Mouse (Mus musculus) lung, embryonic 16.5 days (tissue): ENCODE measurements around the gene Tmigd1. TPM values are rescaled to one million over a fixed set of nuclear protein-coding genes. Genes with fewer than 3 reads are reported as not detected.

Experiments
- ATAC-seq: fragments of 200-750 bp; cut with Nextera tagmentation; 2 replicates; pipeline ENCODE4 v1.8.0; 2017; ENCODE audit warnings: low read depth, mild to moderate bottlenecking, moderate library complexity
- H3K27ac ChIP-seq: fragments of 300-500 bp; sonication (generic); 2 replicates; pipeline ENCODE4 v1.5.1; 2014; ENCODE audit warnings: mild to moderate bottlenecking, control low read depth, low read length
- H3K27me3 ChIP-seq: fragments of 300-500 bp; sonication (generic); 2 replicates; pipeline ENCODE4 v1.6.1; 2014; ENCODE audit warnings: low read depth, low read length, mixed read lengths; ENCODE audit not compliant: control insufficient read depth, insufficient read depth
- H3K36me3 ChIP-seq: fragments of 300-500 bp; sonication (generic); 2 replicates; pipeline ENCODE4 v1.6.1; 2014; ENCODE audit warnings: low read length; ENCODE audit not compliant: control insufficient read depth, insufficient read depth
- H3K4me1 ChIP-seq: fragments of 300-500 bp; sonication (generic); replicated peaks from 2 replicates; pipeline ENCODE4 v1.6.1; 2014; ENCODE audit warnings: low read length, mixed read lengths; ENCODE audit not compliant: control insufficient read depth, insufficient read depth
- H3K4me2 ChIP-seq: fragments of 300-500 bp; sonication (generic); 2 replicates; pipeline ENCODE4 v1.6.1; 2014; ENCODE audit warnings: low read depth, low read length, control low read depth
- H3K4me3 ChIP-seq: fragments of 300-500 bp; sonication (generic); 2 replicates; pipeline ENCODE4 v1.5.1; 2014; ENCODE audit warnings: mild to moderate bottlenecking, low read length, control low read depth
- H3K9ac ChIP-seq: fragments of 300-500 bp; sonication (generic); 2 replicates; pipeline ENCODE4 v1.6.1; 2014; ENCODE audit warnings: low read length, control low read depth
- H3K9me3 ChIP-seq: fragments of 300-500 bp; sonication (generic); 2 replicates; pipeline ENCODE4 v1.6.1; 2016; ENCODE audit warnings: low read length; ENCODE audit not compliant: control insufficient read depth
- WGBS: fragments of 180-500 bp; shearing (Covaris S2); extraction: QIAGEN DNeasy Blood & Tissue Kit; methylation state at CpG from one replicate; pipeline ENCODE4 v1.1.7; 2014; 5-methylcytosine and 5-hydroxymethylcytosine counted together
- polyA plus RNA-seq: library from polyadenylated mRNA; unstranded; fragments of >200 nt; fragmentation: Nextera tagmentation; extraction: Ambion mirVana; gene quantifications from 2 replicates; pipeline ENCODE4 v1.2.1, GENCODE M21; 2015

The Tmigd1 gene
- polyA plus RNA-seq, 1 experiment from 2014 or later, result 0.11 TPM

DNA sequence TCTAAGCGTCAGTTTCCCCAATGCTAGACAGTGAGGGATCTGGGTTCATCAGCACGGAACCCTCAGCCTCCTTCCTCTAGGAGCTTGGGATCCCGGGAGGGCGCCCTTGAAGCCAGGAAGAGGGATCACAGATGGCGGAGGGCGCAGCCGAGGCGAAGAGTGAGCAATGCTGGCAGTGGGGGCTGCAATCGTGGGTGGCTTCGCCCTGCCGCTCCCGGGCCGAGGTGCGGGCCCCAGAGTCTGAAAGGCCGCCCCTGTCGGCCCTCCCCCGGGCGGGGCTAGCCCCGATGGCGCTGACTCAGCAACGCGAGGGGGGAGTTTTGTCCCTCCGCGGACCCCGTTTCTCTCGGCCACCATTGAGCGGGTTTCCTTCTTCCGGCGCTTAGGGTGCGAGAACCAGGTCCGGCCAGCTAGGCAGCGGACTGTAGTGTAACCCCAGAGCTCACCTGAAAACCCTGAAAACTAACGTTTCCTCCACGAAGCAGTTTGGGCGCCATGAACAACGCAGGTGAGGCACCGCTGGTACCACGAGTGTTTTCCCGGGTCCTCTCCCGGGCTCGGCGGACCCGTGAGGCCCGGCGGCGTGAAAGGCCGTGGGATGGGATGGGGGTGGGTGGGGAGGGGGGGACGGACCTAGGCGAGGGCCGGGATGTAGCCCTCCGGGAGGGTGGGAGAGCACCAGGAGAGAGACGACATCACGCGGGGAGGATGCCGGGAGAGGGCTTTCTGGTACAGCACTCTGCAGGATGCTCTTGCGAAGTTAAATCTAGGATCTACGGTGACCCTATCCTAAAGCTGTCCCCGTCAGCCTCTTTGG, 43.6 kb downstream of the Tmigd1 start:
- Histone ChIP-seq H3K9me3 (no peaks in the 10 kb centered on the region), H3K27me3 (no peaks in the 10 kb centered on the region), H3K4me2 (peak overlapping the region; percentile 93), H3K9ac (peak overlapping the region; percentile 83), H3K27ac (peak overlapping the region; percentile 88), H3K36me3 (peaks cover 4% of the 10 kb centered on the region), H3K4me3 (peak overlapping the region; percentile 77), H3K4me1 (peaks cover 11% of the 10 kb centered on the region)
- peak; percentile 98 for ATAC-seq
- WGBS, result under 1% methylated on average over 57 of the region's 58 CpGs

DNA sequence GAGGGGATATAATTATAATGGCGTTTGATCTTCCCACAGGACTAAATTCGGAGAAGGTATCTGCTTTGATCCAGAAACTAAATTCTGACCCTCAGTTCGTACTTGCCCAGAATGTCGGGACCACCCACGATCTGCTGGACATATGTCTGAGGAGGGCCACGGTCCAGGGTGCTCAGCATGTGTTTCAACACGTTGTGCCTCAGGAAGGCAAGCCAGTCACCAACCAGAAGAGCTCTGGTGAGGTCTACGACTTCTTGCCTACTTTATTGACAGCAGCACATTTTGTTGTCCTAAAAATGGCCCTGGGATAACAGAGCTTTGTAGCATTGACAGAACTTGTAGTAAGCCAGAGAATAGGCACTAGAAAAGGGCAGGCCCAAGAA, 44.2 kb downstream of the Tmigd1 start:
- 2% methylated on average over 8 of the region's 8 CpGs for WGBS
- Histone ChIP-seq H3K36me3 (peaks cover 7% of the 10 kb centered on the region), H3K27ac (peak overlapping the region; percentile 71; the same call in 1 of the 2 replicates), H3K9me3 (no peaks in the 10 kb centered on the region), H3K4me3 (peak overlapping the region; percentile 77), H3K4me1 (peaks cover 11% of the 10 kb centered on the region), H3K4me2 (peak overlapping the region; percentile 93), H3K27me3 (no peaks in the 10 kb centered on the region), H3K9ac (peak overlapping the region; percentile 83)
- ATAC-seq, result peak; percentile 12; the same call in 1 of the 2 replicates

GRCm38 (mm10) chr11:76953536-76953935, 51.6 kb downstream of the Tmigd1 start:
- Histone ChIP-seq H3K4me3 (no peak overlapping the region), H3K27ac (no peak overlapping the region)
- WGBS, result 71% methylated on average over 2 of the region's 2 CpGs

GRCm38 (mm10) chr11:76965703-76966102, 63.7 kb downstream of the Tmigd1 start:
- Histone ChIP-seq H3K4me3 (no peak overlapping the region), H3K9ac (no peak overlapping the region), H3K36me3 (peaks cover 51% of the 10 kb centered on the region), H3K27ac (no peak overlapping the region), H3K27me3 (no peaks in the 10 kb centered on the region), H3K9me3 (no peaks in the 10 kb centered on the region), H3K4me2 (no peak overlapping the region), H3K4me1 (no peaks in the 10 kb centered on the region)
- WGBS, result 93% methylated on average over 3 of the region's 3 CpGs
- no peak for ATAC-seq

More at GRCm38 (mm10) chr11:76953536-76953935, 51.6 kb downstream of the Tmigd1 start:
- Histone ChIP-seq H3K36me3 (peaks cover 37% of the 10 kb centered on the region), H3K27me3 (no peaks in the 10 kb centered on the region), H3K9me3 (no peaks in the 10 kb centered on the region), H3K9ac (no peak overlapping the region), H3K4me1 (no peaks in the 10 kb centered on the region), H3K4me2 (no peak overlapping the region)
- peak; percentile 36; the same call in 1 of the 2 replicates for ATAC-seq

Other genes starting within 250 kb of the Tmigd1 start
- 0.20 TPM in 1 of 2 replicates, not detected in the other for gene Bhlha9, start 229.7 kb upstream of the Tmigd1 start, polyA plus RNA-seq
- 1.1 and 1.2 TPM in 2 replicates for gene Trarg1, start 222.4 kb upstream of the Tmigd1 start, polyA plus RNA-seq
- gene Gosr1, start 138.6 kb upstream of the Tmigd1 start, polyA plus RNA-seq, result 27.6 and 29.9 TPM in 2 replicates
- 12.6 and 13.4 TPM in 2 replicates for gene Cpd, start 55.1 kb upstream of the Tmigd1 start, polyA plus RNA-seq
- 163 and 165 TPM in 2 replicates for gene Blmh, start 22.6 kb downstream of the Tmigd1 start, polyA plus RNA-seq
- 1.4 and 1.5 TPM in 2 replicates for gene Slc6a4, start 96.4 kb downstream of the Tmigd1 start, polyA plus RNA-seq
- gene Nsrp1, start 176.3 kb downstream of the Tmigd1 start, polyA plus RNA-seq, result 66.2 and 70.3 TPM in 2 replicates